Mouse (Mus musculus) liver, postnatal 0 days (tissue): Measurements from ENCODE around the gene Rnpepl1.
"Not testable (repeated sequence)": the region's sequence is repeated elsewhere in the genome, so short reads cannot be mapped to it uniquely, and the experiment has no call there.

Experiments
- CTCF ChIP-seq: sonication (generic); IDR thresholded peaks from 2 replicates; pipeline ENCODE4 v1.5.1; 2016; ENCODE audit warnings: antibody characterized with exemption, low read depth
- EP300 ChIP-seq: IDR thresholded peaks from 2 replicates; pipeline ENCODE4 v1.6.1; 2016; ENCODE audit warnings: antibody characterized with exemption, low read depth, mild to moderate bottlenecking

GRCm38 (mm10) chr1:92956571-92957335 is 46.2 kb downstream of the Rnpepl1 start:
- TF ChIP-seq CTCF = peak; percentile 73
- TF ChIP-seq EP300 = not testable (repeated sequence)
